Mouse (Mus musculus): ENCODE data around the gene Mical2.

Mical2 gene

DNA sequence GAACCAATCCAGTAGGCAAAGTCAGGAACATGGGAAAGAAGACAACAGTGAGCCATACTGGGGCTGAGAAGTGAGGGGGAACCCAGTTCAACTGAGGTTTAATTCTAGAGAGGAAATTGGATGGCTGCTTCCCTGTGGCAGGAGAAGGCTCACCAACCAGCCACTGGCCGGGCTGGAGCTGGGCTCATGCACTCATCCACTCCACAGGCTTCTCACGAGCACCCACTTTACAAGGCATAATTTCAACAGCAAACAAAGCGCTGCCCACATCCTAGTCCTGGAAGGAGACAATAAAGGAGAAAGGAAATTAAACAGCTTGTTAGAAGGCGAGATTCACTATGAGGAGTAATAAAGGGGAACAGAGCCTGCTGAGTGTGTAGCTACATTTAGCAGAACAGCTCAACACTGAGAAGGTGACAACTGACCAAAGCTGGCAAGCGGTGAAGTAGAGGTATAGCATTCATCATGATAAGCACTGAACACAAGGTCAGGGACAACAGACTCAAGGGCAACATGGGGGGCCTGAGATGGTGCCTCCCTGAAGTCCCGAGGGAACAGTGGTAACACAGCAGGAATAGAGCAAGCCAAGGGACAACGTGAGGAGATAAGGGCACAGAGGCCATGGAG, 137.0 kb downstream of the Mical2 start:
- DNase-seq (ENCODE audit: low spot score): no peak

DNA sequence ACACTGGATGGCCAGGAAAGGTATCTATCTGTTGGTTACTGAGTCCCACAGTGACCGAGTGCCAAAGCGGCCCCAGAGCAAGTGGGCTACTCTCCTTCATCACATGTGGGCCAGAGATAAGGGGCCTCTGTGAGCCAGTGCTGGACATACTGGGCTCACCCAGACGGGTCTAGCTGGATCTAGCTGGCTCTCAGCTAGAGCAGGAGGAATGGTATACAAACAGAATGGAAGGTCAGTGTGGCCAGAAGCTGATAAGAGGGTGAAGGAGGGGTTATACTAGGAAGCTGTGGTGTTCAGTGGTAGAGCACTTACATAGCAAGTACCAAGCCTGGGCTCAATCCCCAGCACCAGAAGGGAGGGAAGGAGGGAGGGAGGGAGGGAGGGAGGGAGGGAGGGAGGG, 140.2 kb downstream of the Mical2 start:
- DNase-seq (ENCODE audit: low spot score): no peak

- peak; percentile 91 for DNase-seq (ENCODE audit: low spot score)
These were observed 143.4 kb downstream of the Mical2 start for GRCm38 (mm10) chr7:112369046-112369445.

DNA sequence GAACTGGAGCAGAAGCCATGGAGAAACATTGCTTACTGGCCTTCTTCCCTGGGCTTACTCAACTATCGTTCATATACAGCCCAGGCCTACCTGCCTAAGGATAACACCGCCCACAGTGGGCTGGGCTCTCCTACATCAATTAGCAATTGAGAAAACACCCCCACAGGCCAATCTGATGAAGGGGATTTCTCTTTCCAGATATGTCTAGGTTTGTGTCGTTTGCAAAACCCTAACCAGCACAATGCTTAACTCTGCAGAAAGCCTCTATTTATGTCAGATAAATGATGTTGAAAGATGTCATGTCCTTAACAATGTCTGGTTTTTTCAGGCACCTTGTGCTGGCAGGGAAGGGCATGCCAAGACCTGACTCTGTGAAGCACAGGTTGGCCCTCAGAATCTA, 144.3 kb downstream of the Mical2 start:
- no peak for DNase-seq (ENCODE audit: low spot score)

DNA sequence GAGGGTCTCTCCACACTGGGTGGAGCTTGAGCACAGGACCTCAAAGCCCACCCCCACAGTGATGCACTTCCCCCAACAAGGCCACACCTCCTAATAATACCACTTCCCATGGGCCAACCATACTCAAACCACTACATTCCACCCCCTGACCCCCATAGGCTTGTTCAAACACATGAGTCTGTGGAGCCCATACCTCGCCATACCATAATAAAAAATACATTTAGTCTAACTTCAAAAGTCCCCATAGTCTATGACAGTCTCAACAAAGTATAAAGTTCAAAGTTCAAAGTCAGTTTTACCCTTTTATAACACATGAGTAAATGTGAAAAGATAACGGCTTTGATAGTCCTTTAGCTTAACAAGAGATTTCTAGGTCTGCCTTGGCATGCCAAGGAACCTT, 145.7 kb downstream of the Mical2 start:
- no peak for DNase-seq (ENCODE audit: low spot score)

DNA sequence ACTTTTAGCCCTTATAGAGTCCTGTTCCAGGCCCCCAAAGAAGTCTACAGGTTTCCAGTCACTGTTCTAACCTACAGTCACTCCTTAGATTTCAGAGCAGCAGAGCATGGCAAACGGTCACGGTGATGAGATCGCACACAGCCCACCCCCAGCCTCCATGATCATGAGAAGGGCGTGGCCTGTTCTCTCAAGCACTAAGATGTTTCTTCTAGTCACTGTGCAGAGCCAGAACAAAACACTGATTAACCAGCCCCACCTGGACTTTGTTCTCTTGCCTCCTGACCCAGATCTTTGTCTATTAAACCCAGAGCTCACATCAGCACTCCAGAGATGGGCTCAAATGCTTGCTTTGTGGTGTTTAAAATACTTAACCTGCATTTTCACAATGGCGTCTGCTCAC, 148.4 kb downstream of the Mical2 start:
- no peak for DNase-seq (ENCODE audit: low spot score)

- no peak for DNase-seq (ENCODE audit: low spot score)
These were observed 149.4 kb downstream of the Mical2 start for GRCm38 (mm10) chr7:112375062-112375461.

DNA sequence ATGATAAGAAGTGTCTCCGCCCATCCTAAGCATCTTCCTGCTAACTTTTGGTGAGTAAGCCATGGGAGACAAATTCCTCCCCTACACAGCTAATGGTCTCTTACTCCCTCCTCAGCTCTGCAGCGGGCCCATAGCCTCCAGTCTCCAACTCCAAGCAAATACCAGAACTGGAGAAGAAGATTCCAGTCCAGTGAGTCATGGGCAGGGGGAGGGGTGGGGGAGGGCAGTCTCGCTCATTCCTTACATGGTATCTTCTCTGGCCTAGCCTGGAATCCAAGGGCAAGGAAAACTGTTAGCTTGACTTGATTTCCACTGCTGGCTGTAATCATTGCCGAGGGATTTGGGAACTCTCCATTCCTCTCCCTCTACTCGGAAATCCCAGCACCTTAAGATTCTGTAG, 150.2 kb downstream of the Mical2 start:
- DNase-seq (ENCODE audit: low spot score): no peak

DNA sequence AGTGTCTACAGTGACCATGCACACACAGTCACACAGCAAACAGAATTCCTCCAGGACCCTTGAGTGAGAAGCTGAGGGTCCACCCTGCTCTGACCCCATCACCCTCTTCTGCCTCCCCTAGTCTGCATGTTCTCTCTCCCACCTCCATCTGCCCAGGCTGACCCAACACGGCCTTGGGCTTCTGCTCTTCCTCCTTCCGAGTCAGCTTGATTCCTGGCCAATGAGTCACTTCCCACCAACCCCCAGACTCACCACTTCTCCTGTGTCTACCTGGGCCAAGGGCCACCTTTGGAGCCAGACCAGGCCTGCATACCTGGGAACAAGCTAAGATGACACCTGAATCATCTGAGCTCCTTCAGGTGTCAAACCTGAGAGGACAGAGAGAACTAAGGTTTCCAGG, 151.0 kb downstream of the Mical2 start:
- no peak for DNase-seq (ENCODE audit: low spot score)

- peak; percentile 90 for DNase-seq (ENCODE audit: low spot score)
These were observed 151.7 kb downstream of the Mical2 start for GRCm38 (mm10) chr7:112377314-112377713.

DNA sequence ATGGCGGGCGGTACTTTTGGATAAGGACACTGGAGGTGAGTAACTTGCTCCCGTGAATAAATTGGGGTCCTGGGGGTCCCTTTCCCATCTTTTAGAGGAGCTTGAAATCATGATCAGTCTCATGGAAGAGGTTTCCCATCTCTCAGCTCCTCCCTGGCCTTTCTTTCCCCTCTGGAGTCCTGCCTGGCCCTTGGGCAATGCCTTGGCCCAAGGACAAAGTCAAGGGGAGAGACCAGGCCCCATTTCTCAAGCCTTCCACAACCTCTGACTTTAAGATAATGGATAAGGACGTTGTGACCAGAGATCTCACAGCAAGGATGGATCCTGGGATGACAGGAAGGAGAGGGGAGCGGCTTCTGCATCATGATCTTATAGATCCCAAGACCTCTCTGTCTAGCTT, 152.4 kb downstream of the Mical2 start:
- DNase-seq (ENCODE audit: low spot score): no peak

DNA sequence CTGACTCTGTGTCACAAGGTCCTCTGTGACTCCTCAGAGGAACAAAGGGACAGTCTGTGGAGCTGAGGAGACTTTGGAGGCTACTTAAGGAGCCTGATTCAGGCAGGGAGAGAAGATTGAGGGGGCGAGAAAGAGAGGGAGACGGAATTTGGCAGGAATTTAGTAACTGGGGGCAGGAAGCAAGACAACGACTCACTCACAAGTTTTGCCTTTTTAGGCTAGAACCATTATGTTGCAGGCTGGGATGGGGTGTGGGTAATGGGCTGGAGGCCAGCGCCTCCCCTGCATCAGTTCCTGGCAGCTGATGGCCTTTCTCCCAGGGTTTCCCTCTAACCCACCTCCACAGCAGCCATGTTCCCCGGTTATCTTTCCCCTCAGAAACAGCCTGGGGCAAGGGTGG, 152.8 kb downstream of the Mical2 start:
- no peak for DNase-seq (ENCODE audit: low spot score)

DNA sequence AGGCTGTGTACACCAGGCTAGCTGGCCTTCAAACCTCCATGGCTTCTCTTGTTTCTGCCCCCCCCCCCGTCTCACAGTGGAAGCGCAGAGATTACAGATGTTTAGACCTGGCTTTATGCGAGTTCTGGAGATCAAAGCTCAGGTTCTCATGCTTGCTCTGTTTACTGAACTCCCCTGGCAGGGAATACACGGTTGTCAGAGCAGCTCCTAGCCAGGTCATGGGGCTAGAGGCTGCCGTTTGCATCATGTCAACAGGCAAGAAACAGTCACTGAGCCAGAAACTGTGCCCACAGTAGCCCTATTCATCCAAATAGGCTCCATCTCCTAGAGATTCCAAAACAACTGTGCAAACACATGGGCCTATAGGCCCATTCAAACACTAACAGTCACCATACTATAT, 160.9 kb downstream of the Mical2 start:
- no peak for DNase-seq (ENCODE audit: low spot score)

DNA sequence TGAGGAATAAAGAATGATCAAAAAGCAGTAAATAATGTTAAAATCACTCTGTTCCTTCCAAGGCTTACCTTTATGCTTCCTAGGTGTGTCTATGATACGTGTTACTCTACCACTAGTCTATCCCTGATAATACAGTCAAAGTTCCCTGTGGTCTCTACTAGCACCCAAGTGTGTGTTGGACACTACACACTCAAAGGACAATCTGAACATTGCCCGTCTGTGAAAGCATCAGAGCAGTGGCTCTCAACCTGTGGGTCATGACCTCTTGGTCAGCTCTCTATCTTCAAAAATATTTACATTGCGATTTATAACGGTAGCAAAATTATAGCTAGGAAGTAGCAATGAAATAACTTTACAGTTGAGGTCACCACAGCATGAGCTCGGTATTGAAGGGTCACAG, 162.2 kb downstream of the Mical2 start:
- no peak for DNase-seq (ENCODE audit: low spot score)

- no peak for DNase-seq (ENCODE audit: low spot score)
These were observed 162.8 kb downstream of the Mical2 start for GRCm38 (mm10) chr7:112388363-112388875.

DNA sequence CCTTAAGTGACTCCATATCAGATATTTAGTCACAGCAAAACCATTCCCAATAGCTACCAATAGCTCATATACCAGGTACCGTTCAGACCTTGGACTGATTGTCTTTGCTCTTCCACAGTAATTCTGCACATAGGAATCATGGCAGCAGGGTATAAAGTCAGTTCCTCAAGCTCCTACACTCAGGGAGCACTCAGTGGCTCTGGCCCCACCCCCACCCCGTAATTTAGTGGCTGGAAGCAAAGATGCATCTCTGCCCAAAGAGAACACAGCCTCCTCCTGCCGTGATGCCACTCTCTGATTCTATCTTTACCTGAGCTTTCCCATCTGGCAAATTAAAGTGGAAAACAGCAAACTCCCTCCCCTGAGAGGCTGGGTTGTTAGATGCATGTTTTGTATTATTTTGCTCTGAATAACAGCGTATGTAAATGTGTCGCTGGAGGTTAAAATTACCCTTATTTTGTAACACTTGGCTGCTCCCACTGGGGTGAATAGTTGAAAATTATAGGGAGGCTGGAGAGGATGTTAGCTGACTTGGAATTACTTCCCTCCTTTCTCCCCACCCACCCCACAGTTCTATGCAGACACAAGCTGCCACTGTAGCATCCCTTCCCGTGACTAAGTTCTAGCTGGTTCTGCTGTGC, 164.1 kb downstream of the Mical2 start:
- no peak for DNase-seq (ENCODE audit: low spot score)

DNA sequence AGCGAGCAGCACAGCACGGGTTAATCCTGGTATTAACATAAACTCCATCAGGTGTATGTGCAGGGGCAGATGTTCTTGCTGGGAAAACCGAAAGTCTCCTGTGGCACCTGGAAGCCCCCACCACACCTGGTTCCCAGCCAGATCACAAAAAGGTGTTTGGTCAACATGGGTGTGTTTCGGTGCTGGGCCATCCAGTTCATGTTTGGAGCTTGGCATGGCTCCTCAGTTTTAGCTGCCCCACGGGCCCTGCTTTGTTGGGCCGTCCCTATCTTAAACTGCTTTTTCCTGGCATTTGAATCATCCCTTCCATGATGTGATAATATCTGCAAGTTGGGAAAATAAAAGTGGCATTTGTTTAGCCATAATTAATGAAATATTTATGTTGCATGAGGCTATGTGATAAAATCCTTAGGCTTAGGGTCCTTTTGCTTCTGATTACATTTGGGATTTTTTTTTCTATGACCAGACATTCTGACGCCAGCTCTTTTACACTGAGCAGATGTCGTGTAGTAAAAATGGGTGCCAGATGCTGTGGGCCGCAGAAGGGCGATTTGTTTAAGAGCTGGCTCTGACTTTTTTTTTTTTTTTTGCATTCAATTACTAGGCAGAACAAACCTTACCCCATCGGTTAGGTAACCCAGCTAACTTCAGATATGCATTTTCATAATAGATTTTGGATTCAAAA, 164.7 kb downstream of the Mical2 start:
- DNase-seq (ENCODE audit: low spot score): no peak

GRCm38 (mm10) chr7:112390937-112391605, 165.4 kb downstream of the Mical2 start:
- no peak for DNase-seq (ENCODE audit: low spot score)

DNA sequence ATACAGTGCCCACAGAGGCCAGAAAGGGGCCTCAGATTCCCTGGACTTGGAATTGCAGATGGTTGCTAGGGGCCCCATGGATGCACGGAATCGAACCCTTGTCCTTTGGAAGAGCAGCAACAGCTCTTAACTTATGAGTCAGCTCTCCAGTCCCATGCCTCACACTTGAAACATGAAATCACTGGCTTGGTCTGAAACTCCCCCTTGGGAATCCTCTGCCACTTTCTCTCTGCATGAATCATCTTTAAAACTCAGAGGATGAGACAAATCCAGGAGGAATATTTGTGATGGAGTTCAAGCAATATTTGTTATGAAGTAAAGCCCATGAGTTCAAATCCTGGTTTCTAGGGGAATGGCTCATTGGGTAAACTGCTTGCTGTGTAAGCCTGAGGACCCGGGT, 172.1 kb downstream of the Mical2 start:
- DNase-seq (ENCODE audit: low spot score): no peak

- DNase-seq (ENCODE audit: low spot score): no peak
These were observed 173.9 kb downstream of the Mical2 start for GRCm38 (mm10) chr7:112399425-112400170.

DNA sequence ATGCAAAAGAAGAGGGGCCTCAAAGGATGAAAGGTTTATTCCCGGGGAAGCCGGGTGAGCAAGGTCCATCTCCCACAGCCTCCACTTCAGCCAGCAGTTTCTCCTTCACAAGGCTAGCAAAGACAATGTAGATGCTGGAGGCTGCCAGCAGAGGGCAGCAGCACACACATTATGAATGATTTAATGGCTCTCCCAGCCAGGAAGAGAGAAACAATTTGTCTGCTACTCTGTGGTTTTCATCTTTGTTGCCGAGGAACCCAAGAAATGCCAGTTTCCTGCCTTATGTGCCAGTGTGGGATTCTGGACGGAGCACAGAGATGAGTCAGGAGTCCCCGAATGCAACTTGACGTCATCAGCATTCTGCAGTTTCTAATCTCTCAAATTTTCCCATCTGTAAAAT, 174.5 kb downstream of the Mical2 start:
- DNase-seq (ENCODE audit: low spot score): peak; percentile 89

DNA sequence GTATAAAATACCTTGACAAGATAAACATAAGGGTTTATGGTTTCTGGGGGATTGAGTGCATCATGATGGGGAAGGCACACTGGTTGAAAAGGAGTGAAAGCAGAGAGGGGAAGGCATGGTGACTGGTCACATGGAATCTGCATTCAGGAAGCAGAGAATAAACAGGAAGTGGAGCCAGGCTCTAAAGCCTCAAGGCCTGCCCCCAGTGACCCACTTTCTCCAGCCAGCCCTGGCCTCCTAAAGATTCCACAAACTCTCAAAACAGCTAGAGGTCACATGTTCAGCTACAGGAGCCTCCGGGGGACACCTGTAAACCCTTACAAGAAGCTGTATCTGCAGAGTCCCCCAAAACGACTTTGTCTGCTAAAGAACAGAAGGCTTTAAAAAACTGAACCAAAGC, 179.4 kb downstream of the Mical2 start:
- no peak for DNase-seq (ENCODE audit: low spot score)

All from testis, postnatal 10 days (tissue).